Mouse (Mus musculus): ENCODE data around the gene Mtpn.

Gene Mtpn

DNA sequence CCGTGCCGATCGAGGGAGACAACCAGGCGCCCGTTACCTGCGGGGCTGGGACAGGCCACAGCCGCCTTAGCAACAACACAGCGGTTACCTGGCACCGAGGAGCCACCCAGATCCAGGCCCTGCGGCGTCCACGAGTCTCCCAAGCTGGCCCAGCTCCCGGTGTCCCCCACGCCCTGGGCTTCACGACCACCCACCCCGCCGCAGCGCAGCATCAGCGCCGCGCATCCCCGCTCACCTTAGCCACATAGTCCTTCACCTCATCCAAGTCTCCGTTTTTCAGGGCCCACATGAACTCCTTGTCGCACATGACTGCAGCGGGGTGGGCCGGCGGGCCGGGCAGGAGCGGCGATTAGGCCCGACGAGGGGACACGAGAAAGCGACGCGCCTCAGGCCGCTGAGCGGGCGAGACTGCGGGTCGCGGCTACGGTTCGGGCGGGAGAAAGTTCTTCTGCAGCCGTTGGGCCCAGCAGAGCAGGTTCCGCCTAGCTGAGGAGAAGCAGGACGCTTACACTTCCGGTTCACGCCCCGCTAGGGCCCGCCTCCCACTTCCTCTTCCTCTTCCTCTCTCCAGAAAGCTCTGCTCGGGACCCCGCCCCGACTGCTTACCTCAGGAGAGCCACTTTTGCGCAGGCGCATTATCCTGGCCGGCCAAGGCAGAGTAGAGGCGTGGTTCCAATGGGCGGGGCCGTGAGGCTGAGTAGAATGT is at the start of gene Mtpn:
Gene Mtpn (minus strand): TSS at position 585 of the 706 bp plus-strand sequence.
- DNase-seq = peak; percentile 96 to 97

DNA sequence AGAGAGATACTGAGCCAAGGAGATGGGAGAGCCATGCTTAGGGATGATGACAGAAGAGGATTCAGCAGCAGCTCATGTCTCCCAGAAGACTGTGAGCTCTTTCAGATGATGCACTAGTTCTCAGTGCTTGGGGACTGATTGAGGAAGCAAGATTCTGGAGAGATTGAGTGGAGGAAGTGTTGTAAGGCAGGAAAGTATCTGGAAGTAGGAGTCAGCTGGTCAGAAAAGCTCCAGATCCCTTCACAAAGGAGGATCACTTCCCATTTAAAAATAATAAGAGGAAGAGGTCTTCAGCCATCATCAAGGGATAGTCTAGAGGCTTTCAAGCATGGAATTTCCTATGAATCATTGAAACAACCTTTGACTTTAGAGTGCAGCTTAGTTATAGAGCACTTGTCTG is 29.0 kb upstream of the Mtpn start:
- DNase-seq = no peak

DNA sequence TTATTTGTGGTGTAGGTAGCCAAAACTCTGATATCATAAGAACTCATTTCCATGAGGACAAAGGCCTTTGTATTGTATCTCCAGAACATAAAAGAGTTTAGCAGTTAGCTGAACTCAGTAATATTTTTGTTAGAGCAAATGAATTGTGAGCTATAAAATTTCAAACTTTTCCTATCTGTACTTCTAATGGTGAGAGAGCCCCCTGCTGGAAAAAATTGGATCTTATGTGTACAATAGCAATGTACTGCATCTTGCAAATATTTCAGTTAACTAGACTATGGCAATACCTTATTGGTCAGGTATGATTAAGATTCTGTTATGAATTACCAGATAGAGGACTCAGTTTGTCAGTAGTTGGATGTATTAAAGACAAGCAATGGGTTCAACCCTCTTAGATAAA is 28.1 kb upstream of the Mtpn start:
- DNase-seq = no peak

GRCm38 (mm10) chr6:35559950-35560349 is 20.3 kb upstream of the Mtpn start:
- DNase-seq = no peak

GRCm38 (mm10) chr6:35544352-35544751 is 4.7 kb upstream of the Mtpn start:
- DNase-seq = no peak

DNA sequence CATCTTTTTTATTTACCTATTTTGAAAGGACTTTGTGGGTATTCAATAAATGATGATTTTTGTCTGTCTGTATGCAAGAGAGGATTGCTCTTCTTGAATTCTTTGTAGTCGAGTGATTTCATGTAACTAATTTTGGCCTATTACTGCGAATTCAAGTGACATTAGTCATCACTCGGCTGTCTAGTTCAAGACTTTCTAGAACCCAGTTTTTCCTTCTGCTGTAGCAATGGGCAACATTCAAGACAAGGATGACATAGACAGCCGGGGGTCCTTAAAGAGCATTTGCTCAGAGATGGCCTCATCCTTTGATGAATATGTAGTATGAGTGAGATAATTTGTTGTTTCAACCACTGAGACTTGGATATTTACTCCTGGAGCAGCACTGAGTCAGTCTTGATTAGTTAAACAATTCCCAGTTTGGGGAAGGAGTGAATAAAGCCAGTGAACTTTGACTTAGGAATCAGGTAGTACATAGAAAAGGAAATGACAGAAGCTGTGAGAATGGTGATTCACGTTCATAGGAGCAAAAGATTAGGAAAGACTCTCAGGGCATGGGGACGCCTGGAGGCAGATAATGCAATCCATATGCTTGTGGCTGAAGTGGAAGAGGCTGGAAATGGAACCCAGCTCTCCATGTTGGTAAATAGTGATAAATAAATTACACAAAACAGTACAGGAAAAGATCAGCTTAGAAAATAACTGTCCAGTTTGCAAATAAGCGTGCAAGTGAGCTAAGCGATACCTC is 3.1 kb upstream of the Mtpn start:
- no peak for DNase-seq

DNA sequence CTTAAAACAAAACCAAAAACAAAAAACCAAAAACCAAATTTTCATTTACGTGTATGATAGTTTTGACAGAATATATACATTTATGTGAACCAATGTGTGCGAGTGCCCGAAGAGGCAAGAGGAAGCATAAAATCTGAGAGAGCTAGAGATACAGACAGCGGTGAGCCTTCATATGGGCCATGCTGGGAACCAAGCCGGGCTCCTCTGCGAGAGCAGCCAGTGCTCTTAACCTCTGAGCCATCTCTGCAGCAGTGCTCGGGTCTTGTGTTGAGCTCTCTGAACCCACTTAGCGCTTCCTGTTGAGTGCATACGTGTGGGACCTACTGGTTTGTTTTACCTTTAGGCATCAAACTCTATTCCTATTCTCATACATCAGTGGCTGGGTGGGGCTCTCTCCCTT is 689 bp upstream of the Mtpn start:
- peak in 1 of 2 experiments; percentile 5 for DNase-seq

GRCm38 (mm10) chr6:35538757-35539303 is 858 bp downstream of the Mtpn start:
- no peak for DNase-seq

DNA sequence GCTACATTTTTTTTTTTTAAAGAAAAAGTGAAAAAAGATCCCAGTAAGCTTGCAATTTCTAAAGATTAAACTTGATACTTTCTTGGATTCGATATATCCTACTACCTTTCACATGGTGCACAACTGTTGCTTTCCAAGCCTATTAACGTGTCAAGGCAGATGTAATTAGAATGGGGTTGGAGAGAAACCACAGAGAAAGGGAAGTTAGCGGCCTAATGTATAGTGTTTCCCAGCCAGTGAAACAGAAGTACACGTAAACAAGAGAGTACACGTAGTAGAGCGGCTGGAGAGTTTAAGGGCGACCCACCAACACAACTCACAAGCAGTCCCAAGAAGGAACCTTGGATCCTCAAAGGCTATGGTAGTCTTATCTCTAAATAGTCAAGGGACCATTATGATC is 3.7 kb downstream of the Mtpn start:
- DNase-seq = no peak

GRCm38 (mm10) chr6:35513362-35513761 is 26.3 kb downstream of the Mtpn start:
- DNase-seq = no peak

GRCm38 (mm10) chr6:35504781-35505180 is 34.9 kb downstream of the Mtpn start:
- DNase-seq = no peak

GRCm38 (mm10) chr6:35502904-35503303 is 36.8 kb downstream of the Mtpn start:
- DNase-seq = no peak

DNA sequence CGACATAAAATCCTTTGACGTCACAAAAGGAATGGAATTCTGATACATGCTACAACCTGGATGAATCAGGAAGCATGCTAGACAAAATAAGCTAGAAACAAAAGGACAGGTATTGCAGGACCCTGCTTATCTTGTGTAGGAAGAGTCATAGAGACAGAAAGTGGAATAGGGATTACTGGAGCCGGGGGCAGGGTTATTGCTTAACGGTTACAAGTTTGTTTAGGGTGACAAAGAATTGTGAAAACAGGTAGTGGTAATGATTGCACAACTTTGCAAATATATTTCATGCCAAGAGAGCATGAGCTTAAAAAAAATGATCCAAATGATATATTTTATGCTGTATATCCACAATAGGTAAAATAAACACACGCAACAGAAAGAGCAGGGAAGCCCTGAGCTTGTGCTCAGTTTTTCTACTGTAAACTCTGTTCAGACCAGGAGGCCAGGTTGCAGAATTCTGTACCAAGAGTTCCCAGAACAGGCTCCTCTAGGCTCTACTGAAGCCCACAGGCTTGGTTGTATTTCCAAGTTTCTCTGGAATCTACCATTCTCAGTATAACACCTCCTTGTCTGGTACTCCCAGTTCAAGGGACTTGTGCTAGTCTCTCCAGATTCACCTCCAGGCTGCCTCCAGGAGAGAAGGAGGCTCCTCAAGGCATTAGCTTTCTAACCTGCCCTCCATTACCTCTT is 39.6 kb downstream of the Mtpn start:
- DNase-seq = no peak

DNA sequence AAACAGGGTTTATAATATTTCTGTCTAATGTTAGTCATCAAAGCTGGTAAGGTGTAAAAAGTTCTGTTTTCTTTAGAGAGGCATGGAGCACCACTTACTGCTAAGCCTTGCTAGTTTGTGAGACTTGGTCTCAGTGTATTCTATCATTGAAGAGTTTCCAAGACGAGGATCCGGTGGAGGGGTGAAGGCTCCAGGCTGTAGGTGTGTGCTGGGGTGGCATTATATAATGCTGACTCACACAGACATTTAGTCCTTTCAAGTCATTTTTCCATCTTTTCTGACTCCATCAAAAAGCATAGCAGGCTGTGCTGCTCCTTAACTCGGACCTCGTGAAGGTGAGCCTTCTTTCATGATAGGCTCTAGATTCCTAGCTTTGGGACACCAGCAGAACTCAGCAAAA is 42.3 kb downstream of the Mtpn start:
- DNase-seq = no peak

DNA sequence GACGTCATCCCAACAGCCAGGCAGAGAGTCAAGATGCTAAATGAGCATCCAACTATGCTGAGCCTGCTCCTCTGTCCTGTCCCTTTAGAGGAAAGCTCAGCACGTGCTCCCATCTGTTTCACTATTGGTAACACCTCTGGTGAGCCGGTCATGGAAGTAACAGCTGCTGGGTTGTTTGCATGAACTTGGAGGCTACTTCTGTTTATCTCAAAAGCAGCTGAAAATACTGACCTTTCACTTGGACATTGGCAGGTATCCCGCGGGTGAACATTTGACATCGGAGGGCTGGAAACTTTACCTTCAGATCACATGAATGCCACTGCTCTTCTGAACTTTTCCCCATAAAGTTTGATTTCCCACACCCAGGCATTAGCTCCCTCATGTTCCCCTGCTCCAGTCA is 45.8 kb downstream of the Mtpn start:
- DNase-seq = no peak

DNA sequence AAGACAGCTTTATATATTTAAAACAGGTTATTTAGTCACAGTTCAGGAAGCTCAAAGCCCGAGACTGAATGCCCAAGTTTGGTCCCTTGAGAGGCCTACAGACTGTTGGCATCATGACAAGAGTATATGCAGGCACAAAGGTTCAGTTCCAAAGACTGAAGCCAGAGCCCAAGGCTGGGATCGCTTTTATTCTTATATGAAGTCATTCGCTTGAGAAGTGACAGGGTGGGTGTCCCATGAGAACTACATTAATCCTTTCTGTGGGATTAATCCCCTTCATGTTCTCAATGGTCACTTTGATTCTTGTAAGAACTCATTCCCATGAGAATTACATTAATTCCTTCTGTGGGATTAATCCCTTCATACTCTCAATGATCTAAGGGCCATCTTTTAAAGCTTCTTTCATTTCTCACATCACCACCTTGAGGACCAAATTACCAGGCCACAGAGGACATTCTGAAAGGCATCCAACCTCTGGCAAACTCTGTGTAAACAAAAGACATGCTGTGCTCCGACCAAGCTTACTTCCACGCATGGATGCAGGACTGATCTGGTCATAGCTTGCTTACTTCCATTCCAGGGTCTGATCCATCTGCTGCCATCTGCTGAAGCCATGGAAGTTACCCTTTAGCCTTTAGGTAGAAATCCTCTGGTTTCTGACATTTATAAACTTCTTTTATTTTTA is 59.9 kb downstream of the Mtpn start:
- DNase-seq = no peak

DNA sequence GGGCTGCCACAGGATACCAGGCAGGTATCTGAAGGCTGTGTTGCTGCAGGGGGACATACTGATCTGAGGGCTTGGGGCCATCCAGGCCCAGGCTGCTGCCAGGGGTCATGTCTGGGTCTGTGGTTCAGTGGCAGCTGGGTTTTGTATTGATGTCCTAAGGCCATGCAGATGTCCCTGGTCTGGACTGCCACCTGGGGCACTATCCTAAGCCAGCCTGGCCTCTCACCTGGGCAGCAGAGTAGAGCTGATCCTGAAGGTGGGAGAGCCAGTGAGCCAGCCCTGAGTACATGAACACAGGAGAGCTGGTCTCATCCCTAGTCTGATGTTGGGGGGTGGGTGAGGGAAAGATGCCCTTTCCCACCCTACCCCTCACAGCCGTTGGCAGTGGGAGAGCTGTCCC is 62.9 kb downstream of the Mtpn start:
- DNase-seq = no peak

- no peak for DNase-seq
These were observed 76.0 kb downstream of the Mtpn start for GRCm38 (mm10) chr6:35463450-35464395.

DNA sequence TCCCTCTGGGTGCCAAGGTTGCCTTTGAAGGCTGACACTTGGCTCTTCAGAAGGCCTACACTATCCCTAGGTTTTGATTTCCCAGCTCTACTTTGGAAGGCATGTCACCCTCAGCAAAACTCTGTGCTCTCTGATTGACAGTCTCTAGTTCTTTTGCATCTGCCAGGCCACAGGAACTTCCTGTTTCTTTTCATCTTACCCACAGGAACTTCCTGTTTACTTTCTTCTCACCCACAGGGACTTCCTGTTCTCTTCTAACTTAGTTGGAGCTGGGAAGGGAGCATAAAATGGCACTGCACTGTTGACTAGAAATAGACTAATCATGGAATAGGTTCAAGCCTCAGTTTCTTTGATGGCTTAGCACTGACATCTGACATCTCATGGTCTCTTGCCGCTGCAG is 77.2 kb downstream of the Mtpn start:
- DNase-seq = no peak

Measured in thymus, postnatal 36 days (tissue).